Mouse (Mus musculus) heart, postnatal 4 days (tissue): Measurements from ENCODE around the gene Slc35b3. TPM values are rescaled to one million over a fixed set of nuclear protein-coding genes. Genes with fewer than 3 reads are reported as not detected.

Experiments
- DNase-seq: peaks from one replicate; pipeline ENCODE4 v3.0.0; 2021
- total RNA-seq, 2 experiments: library from RNA; stranded (reverse); gene quantifications; 2 replicates each; pipeline ENCODE4 v1.2.3; 2021

The Slc35b3 gene
- 10 to 100 TPM; 12.3 to 13.9 TPM for total RNA-seq

- peak; percentile 89 for DNase-seq
Measured at GRCm38 (mm10) chr13:38960063-38961050, at the start of gene Slc35b3. TSS of gene Slc35b3 (minus strand) at chr13:38960875.

DNA sequence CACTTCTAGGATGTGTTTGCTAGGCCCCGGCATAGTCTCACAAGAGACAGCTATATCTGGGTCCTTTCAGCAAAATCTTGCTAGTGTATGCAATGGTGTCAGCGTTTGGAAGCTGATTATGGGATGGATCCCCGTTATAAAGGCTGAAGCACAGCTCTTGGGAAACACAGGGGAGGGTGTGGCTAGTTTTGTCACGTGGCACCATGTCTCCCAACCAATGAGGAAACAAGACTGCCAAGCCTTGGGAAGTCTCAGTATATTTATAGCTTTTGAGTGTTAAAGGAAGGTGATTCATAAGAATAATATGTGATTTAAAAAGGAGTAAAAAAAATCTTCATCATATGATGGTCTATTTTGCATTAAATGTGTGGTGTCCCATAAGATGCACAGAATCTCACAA lies 49.6 kb upstream of the Slc35b3 start:
- no peak for DNase-seq

GRCm38 (mm10) chr13:39003101-39003762 lies 42.6 kb upstream of the Slc35b3 start:
- DNase-seq: no peak

- DNase-seq: no peak
Measured at GRCm38 (mm10) chr13:39002424-39002823, 41.7 kb upstream of the Slc35b3 start.

DNA sequence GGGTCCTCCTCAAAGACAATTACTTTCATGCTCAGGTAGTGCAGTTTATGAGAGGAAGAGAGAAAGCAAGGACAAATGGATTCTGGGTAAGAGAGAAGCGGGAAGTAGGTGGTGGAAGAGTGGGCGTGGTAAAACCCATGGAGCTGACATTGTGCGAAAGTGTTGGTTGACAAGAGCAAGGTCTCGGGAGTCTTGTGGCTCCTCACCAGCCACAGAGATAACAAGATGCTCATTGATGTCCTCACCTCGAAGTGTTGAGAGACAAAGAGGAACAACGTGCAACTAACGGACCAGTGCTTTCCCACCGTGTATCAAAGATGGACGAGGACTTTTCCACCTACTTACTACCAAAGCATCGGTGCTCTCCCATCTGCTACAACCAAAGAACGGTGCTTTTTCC lies 40.8 kb upstream of the Slc35b3 start:
- DNase-seq: peak; percentile 28

GRCm38 (mm10) chr13:38998958-38999357 lies 38.3 kb upstream of the Slc35b3 start:
- no peak for DNase-seq

- peak; percentile 48 for DNase-seq
Measured at GRCm38 (mm10) chr13:38992529-38992928, 31.9 kb upstream of the Slc35b3 start.

DNA sequence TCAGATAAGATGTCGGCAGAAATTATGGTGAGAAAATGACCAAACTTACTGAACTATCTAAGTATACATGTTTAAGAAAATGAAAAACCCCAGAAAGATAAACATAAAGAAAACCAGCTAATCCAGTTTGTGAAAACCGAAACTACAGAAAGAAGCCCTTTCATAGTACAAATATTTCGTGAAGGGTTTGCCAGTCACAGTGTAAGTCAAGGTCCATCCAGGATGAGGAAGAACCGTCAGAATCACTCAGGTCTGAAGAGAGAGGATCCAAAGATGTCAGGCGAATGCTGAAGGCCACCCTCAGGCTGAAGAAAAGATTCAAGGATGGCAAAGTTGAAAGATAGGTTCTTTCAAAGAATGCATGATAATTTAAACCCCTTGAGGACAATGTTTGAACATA lies 23.1 kb upstream of the Slc35b3 start:
- DNase-seq: no peak

DNA sequence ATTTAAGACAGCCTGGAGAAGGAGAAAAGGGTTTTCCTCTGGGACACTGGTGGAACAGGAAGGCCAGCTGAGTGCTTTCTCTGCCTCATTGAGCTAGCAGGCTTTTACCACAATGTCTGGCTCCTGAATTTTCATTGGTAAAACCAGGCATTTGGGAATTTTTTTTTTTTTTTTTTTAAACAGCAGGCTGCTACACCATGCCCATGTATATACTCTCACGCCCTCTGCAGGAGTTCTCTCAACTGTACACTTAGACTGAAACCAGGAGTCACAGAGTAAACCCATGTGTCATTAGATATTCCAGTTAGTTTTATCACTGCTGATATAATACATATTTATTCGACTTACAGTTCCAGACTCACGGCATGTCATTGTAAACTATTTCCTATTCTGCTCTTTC lies 20.2 kb upstream of the Slc35b3 start:
- DNase-seq: no peak

DNA sequence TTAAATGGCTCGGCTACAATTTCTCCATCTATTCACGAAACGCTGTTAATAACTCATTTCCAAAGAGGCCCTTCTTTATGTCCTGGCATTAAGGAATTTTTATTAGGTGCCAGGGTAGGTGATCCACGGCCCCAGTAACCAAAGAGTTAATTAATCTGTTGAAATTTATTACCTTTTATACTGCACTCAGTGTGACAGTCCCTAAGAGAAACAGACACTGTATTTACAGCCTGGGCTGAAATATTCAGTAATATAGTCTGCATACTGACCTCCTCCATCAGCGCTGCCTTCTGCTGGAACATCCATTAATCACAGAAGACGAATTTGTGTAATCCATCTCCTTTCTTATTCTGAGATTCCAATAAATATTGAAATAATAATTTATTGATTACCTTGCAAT lies 16.3 kb upstream of the Slc35b3 start:
- no peak for DNase-seq

DNA sequence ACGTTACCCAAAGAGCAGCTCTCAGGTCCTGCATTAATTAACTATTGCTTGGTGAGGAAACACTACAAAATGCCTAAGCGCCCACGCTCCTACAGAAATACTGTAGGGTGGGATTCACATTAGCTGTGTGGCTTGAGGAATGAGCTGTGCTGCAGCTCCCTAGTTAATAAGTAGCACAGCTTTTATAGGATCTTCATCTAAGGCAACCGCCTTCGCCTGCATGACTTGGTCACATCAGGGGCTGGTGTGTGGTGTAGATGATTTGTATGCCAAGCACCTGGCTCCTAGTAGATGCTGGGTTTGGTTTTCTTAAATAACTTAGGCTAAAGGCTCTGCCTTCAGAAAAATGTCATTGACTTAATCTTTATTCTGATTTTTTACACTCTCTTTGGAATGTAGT lies 15.2 kb upstream of the Slc35b3 start:
- DNase-seq: no peak

GRCm38 (mm10) chr13:38972602-38973001 lies 11.9 kb upstream of the Slc35b3 start:
- no peak for DNase-seq

- DNase-seq: no peak
Measured at GRCm38 (mm10) chr13:38971047-38971446, 10.4 kb upstream of the Slc35b3 start.

GRCm38 (mm10) chr13:38967518-38967917 lies 6.8 kb upstream of the Slc35b3 start:
- no peak for DNase-seq

- no peak for DNase-seq
Measured at GRCm38 (mm10) chr13:38966922-38967448, 6.3 kb upstream of the Slc35b3 start.

DNA sequence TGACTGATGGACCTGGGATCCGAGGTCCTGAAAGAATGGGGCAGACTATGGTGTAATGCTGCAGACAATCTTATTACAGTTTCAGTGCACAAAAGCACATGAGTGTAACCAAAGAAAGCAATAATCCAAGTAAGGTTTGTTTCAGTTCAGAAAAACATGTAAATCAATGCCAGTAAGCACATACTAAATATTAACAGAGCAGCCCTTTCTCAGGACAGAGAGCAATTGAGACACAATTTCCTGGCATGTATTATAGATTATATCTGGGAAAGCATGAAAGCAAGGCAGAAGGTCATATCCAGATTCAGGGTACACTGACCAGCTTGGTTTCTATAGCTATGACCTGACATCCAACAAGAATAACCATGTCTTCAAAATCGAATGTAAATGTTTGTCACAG lies 2.1 kb upstream of the Slc35b3 start:
- DNase-seq: no peak

DNA sequence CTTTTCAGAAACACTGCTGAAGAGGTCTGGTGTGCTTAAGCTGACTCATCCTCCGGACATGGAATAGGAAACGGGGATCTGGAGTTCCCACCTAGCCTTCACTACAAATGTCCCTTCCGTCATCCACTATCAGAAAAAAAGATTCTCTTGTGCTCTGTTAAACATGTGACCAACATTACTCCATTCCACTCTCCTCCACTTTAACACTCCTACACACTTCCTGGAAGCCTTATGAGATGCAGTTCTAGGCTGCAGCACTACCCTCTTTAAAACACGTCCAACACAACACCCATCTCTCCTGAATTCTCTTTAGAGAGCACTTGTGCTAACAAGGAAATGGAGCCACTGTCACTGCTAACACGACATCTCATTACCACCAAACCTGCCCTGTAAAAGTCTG lies 2.6 kb downstream of the Slc35b3 start:
- DNase-seq: no peak

DNA sequence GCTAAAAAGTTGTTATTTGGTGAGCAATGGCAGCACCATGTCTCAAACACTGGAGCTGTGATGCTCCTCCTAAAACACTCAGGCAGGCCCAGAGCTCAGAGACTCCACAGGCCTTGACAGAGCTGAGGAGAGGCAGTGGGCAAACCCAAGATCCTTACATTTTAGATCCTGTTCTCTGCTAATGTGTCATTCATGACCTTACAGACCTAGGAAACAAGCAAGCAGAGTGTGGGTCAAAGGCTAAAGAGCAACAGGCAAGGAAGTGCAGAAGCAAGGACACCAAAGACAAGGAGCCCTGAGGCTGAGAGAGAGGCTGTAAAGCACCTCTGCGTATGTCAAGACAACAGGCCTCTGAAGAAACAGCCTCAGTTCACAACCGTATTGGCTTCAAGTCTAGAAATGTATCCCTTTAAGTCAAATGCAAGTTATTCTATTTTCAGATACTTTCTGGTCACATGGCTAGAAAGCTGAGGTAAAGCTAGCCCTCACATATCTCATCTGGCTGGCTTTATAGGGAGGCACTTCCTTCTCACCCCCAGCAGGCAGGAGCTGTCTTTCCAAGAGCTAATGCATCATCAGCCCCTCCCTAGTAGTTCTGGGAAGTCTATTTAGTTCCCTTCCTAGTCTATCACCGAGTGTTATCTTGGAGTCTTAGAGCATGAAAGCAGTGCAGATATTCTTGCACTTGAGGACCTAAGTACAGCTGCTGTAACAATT lies 14.2 kb downstream of the Slc35b3 start:
- no peak for DNase-seq

GRCm38 (mm10) chr13:38945767-38946166 lies 14.9 kb downstream of the Slc35b3 start:
- peak; percentile 33 for DNase-seq

DNA sequence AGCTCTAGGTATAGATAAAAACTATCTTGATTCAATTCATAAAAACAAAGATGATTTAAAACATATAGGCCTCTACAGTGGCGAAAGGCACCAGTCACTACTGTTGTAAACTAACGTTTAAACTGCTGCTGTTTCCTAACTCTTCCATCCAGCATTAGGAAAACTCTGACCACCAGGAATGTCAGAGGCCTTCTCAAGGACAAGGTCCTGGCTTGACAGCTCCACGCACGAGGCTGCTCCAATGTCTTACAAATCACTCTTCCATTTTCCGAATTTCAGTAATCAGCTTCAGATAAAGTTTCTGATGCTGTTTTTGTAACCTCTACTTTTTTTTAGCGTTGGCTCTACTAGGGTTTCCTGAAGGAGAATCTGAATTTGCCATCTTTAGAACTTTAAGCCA lies 15.7 kb downstream of the Slc35b3 start:
- DNase-seq: no peak

- DNase-seq: no peak
Measured at GRCm38 (mm10) chr13:38941786-38942185, 18.9 kb downstream of the Slc35b3 start.

DNA sequence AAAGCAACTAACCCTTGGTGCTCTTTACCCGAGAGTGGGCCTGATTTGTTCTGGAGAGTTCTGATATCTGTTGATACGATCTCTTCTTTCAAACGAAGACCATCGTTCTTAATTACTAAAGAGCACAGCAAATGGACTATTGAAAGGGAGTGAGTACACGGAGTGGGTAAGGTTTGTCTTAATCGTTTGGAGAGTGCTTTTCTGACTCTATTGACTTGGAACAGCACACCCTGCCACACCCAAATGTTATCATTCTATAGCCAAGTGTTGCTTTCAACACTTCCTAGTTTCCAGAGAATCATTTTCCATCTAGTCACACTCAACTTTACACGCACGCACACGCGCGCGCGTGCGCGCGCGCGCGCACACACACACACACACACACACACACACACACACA lies 19.4 kb downstream of the Slc35b3 start:
- DNase-seq: no peak

DNA sequence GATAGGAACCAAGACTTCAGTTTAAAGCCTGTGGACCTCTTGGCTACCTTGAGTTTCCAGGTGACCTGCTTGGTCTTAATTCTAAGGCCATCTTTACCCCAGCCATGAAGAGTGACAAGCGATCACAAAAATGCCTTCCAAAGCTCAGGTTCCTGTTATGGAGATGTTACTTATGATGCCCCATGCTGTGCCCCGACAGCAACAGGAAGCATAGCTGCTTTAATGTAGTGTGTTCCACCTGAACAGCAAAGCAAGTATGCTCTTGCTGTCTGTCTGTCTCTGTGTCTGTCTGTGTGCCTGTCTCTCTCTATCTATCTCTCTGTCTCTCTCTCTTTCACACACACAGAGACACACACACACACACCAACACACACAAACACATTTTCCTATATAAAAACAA lies 22.2 kb downstream of the Slc35b3 start:
- no peak for DNase-seq
